Mouse (Mus musculus): Measurements from ENCODE around the gene Uqcc1.

- no peak for TF ChIP-seq CTCF (IDR thresholded peaks at IDR 0.05; ENCODE audit: low read depth, low read length)
- TF ChIP-seq POLR2AphosphoS5 (IDR thresholded peaks at IDR 0.05; ENCODE audit: insufficient replicate concordance, low read depth, low read length): no peak
- no peak for TF ChIP-seq GATA1 (IDR thresholded peaks at IDR 0.05; ENCODE audit: borderline replicate concordance, low read length)
- TF ChIP-seq TAL1 (conservative IDR thresholded peaks at IDR 0.05; ENCODE audit: low read depth, low read length): no peak
These were observed 15.0 kb upstream of the Uqcc1 start, which contains the start of gene Gdf5 for GRCm38 (mm10) chr2:155945124-155945523.

All from G1E (cell line).